Mouse (Mus musculus) right cerebral cortex, postnatal 10 days (tissue): Measurements from ENCODE around the gene Il5.
"Not testable (repeated sequence)": the region's sequence is repeated elsewhere in the genome, so short reads cannot be mapped to it uniquely, and the experiment has no call there.

ENCODE experiments used
- DNase-seq, 2 experiments: peaks; one replicate each; pipeline ENCODE4 v3.0.0; 2021; ENCODE audit warnings: low spot score in 2 of 2

Il5 gene

DNA sequence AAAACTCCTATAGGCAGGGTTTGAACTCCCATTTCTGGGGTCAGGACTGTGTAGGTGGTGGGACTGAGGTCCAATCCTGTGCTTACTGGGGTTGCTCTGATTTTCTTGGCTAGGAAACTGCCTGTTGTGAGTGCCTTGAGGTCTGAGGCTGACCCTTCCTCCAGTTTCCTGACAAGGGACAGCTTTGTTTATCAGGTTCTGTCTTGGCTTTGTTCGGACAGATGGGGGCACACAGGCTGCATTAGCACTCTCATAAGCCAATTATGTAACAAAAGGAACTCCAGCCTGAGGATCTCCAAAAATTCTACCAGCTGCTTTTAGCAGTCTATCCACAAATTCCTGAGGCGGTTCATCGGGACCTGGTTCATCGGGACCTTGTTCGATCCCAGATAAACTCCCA, 21.8 kb downstream of the Il5 start:
- DNase-seq = no peak

DNA sequence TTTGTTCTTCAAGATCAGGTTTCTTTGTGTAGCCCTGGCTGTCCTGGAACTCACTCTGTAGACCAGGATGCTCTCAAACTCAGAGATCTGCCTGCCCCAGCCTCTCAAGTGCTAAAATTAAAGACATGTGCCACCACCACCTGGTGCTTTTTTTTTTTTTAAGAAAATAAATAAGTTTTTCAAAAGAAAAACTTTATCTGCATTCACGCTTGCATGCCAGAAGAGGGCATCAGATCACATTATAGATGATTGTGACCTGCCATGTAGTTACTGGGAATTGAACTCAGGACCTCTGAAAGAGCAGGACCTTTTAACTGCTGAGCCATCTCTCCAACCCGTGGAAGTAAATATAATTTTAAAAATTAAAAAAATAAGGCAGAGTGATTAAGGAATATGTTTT, 24.7 kb downstream of the Il5 start:
- DNase-seq = no peak

GRCm38 (mm10) chr11:53747985-53748384, 27.4 kb downstream of the Il5 start:
- no peak for DNase-seq

DNA sequence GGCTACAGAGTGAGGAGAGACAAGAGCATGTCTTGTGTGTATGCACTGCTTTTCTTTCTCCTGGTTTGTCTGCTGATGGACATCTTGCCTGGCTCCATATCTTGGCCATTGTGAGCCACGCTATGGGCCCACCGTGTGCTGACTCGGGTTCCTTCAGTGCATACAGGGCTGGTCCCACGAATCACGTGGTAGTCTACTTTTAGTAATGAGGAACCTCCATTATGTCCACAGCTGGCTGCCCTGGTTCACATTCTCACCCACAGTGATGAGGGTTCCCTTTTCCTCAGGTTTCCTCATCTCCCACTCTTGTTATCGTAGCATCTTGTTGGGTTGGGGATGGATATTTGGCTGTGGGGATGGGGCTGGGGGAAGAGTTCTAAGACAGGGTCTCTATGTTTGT, 28.0 kb downstream of the Il5 start:
- no peak for DNase-seq

GRCm38 (mm10) chr11:53749306-53749705, 28.7 kb downstream of the Il5 start:
- no peak for DNase-seq

DNA sequence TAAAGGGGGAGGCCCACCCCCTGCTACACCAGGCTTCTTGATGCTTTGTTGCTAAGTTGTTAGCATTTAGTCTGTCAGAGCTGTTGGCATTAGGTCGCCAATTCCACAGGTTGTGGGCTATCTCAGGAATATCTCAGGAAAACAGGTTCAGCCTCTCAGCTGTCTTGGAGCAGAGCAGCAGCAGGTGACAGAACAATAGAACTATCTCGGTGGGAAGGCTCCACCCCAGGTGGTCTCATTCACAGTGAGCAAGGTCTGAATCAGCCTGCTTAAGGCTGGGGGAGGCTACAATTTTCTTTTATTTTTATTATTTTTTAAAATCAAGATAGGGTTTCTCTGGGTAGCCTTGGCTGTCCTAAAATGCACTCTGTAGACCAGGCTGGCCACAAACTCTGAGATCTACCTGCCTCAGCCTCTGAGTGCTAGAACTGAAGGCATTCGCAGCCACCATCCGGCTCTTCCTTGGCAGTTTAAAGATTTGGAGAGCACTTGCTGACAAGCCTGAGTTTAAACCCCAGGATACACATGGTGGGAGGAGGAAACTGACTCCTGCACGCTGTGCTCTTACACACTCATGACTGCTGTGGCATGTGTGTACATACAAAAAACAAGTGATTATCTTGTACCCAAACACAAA, 29.2 kb downstream of the Il5 start:
- DNase-seq = no peak

- no peak for DNase-seq
Measured at GRCm38 (mm10) chr11:53755011-53755595, 34.5 kb downstream of the Il5 start.

DNA sequence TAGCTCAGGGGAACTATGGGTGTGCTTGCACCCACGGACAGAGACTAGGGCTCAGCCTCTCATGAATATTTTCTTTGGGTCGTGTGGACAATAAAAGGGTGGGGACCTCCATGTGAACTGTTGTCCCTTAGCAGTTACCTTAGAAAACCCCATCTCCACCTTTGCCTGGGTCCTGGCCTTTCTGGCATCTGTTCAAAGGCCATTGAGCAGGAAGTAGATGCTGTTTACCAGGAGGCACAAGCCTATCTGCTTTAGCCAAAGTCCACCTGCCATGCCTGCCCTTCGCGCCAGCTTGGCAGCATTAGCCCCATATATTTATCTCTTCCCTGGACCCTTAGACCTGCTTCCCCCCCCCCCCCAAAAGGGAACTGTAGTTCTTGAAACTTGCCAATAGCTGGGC, 37.0 kb downstream of the Il5 start:
- DNase-seq = no peak

DNA sequence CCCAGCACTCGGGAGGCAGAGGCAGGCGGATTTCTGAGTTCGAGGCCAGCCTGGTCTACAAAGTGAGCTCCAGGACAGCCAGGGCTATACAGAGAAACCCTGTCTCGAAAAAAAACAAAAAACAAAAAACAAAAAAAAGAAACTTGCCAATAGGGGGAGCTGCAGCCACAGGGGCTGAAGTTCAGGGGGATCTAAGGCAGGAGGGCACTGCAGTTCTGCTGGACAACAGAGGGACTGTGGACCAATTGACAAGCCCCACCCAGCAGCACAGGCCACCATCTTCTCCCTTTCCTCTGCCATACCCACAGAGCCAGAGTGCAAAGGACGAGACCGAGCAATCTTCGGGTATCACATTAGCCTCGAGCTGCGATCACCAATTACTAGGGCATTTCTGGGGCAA, 37.4 kb downstream of the Il5 start:
- not testable (repeated sequence) for DNase-seq

DNA sequence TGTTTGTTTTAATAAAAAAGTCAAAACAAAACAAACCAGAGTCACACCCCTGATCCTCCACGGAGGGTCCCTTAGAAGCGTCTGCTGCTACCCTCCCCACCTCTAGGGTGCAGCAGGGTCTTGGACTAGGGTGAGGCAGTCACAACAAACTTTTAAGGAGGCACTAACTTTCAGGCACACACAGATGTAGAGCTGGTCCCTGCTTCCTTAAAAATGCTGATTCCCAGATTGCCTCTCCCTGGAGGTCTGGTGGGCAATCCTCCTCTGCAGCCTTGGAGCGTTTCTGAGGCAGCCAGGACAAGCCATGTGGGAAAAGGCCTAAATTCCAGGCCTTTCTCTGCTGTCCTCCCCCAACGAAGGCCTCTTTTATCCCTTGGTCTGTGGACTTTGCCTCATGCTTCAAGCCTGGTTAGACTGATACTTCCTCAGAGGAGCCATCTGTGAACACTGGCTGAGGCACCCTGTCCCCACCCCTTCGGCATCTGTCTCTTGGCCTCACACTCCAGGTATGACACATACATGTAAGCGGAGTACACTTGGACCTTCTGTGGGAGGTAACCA, 38.3 kb downstream of the Il5 start:
- DNase-seq = no peak

- DNase-seq = no peak
Measured at GRCm38 (mm10) chr11:53759545-53760406, 39.2 kb downstream of the Il5 start.

DNA sequence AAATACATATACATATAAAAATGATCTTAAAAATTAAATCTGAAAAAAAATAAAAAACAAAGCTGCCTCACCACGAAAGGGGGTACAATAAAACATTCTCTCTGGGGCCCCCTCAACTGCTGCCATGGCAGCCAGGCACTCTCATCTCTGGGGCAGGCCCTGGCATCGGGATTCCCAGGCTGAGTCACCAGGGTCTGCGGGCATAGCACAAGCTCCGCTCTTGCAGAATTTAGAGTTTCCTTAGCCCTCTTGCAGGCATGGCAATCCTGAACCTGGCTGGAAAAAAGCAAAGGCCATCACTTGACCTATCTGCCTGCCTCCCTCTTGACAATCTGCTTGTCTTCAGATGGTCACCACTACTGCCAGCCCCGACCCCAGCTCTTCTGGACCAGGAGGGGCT, 40.7 kb downstream of the Il5 start:
- no peak for DNase-seq

DNA sequence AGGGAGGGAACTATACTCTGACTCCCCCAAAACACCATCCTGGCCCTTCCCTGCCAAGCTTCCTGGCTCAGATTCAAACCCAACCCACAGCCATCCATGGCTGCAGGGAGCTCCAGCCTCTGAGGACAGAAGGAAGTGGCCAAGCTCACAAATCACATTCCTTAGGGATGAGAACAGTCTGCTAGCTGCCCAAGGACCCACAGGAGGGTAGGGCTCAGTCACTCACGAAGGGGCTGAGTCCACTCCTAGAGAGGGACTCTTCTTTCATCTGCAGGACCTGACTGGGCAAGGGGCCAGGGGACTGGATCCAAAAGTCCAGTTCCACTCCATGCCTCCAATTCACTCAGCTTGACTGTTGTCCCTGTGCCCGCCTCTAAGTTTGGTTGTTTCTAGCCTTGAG, 41.2 kb downstream of the Il5 start:
- peak; percentile 57 to 70 for DNase-seq

GRCm38 (mm10) chr11:53762426-53762825, 41.8 kb downstream of the Il5 start:
- no peak for DNase-seq

- DNase-seq = peak; percentile 55 to 60
Measured at GRCm38 (mm10) chr11:53762827-53763495, 42.4 kb downstream of the Il5 start.

GRCm38 (mm10) chr11:53763496-53764140, 43.0 kb downstream of the Il5 start:
- peak; percentile 83 to 84 for DNase-seq

- DNase-seq = no peak
Measured at GRCm38 (mm10) chr11:53764581-53764980, 44.0 kb downstream of the Il5 start.

GRCm38 (mm10) chr11:53768422-53769184, 48.0 kb downstream of the Il5 start:
- DNase-seq = no peak

DNA sequence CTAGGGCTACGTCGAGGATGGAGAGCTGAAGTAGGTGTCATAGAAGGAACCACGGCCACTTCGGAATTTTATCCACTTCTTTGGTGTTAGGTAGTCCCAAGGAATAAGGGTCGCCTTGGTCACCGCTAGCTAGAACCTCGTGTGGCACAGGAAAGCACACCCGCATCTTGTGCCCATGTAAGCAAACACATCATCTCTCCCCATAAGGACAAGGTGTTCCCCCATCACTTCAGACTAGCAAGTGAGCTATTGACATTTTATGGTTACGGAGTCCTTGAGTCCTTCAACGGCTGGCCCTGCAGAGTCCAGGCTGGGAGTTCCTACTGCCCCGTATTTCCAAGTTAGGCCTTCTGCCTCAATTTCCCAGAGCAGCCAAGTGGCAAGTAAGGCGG, 48.6 kb downstream of the Il5 start:
- no peak for DNase-seq

- DNase-seq = peak; percentile 92 to 93
Measured at GRCm38 (mm10) chr11:53769760-53770124, 49.1 kb downstream of the Il5 start, which contains the start of gene Irf1. Gene Irf1 (plus strand): TSS chr11:53770014.
